Mouse (Mus musculus) kidney, adult 2 months (tissue): ENCODE measurements around the gene Gm26620. TPM values are rescaled to one million over a fixed set of nuclear protein-coding genes. Genes with fewer than 3 reads are reported as not detected.

ENCODE experiments used
- DNase-seq: peaks from one replicate; pipeline ENCODE4 v3.0.0; 2021
- H3K27ac ChIP-seq: fragments of 200-500 bp; 2 replicates; pipeline ENCODE4 v1.5.1; 2012; ENCODE audit warnings: low read depth, low read length, control low read depth, inconsistent platforms; ENCODE audit not compliant: insufficient read depth
- H3K27me3 ChIP-seq: fragments of 200-500 bp; replicated peaks from 2 replicates; pipeline ENCODE4 v1.6.1; 2012; ENCODE audit warnings: mild to moderate bottlenecking, moderate library complexity, low read length, inconsistent platforms; ENCODE audit not compliant: control insufficient read depth, insufficient read depth
- H3K36me3 ChIP-seq: fragments of 200-500 bp; 2 replicates; pipeline ENCODE4 v1.6.1; 2012; ENCODE audit warnings: mild to moderate bottlenecking, moderate library complexity, low read length, inconsistent platforms; ENCODE audit not compliant: control insufficient read depth, insufficient read depth
- H3K4me1 ChIP-seq: fragments of 200-500 bp; 2 replicates; pipeline ENCODE4 v1.6.1; 2011; ENCODE audit warnings: low read length; ENCODE audit not compliant: control insufficient read depth, insufficient read depth
- H3K4me3 ChIP-seq: fragments of 200-500 bp; 2 replicates; pipeline ENCODE4 v1.5.1; 2011; ENCODE audit warnings: mild to moderate bottlenecking, low read depth, low read length, control low read depth; ENCODE audit not compliant: insufficient read depth
- CTCF ChIP-seq: fragments of 200-500 bp; conservative IDR thresholded peaks from 2 replicates; pipeline ENCODE4 v1.5.1; 2011; ENCODE audit warnings: low read depth, mild to moderate bottlenecking, control low read depth, low read length, moderate library complexity, mixed read lengths; ENCODE audit not compliant: insufficient read depth, insufficient read length
- POLR2A ChIP-seq: fragments of 200-500 bp; IDR thresholded peaks from one replicate; pipeline ENCODE4 v1.6.1; 2011; ENCODE audit warnings: low read depth, low read length, control low read depth
- WGBS: fragments of 180-500 bp; shearing (Covaris S2); methylation state at CpG from one replicate; pipeline ENCODE4 v1.1.7; 2018; 5-methylcytosine and 5-hydroxymethylcytosine counted together
- polyA plus RNA-seq: library from polyadenylated mRNA; depleted of rRNA; stranded (reverse); fragments of >200 nt; gene quantifications from 2 replicates; pipeline ENCODE4 v1.2.3, GENCODE M21; 2012; rRNA removed

Gm26620 gene
- polyA plus RNA-seq, 1 experiment = 0.75 TPM

DNA sequence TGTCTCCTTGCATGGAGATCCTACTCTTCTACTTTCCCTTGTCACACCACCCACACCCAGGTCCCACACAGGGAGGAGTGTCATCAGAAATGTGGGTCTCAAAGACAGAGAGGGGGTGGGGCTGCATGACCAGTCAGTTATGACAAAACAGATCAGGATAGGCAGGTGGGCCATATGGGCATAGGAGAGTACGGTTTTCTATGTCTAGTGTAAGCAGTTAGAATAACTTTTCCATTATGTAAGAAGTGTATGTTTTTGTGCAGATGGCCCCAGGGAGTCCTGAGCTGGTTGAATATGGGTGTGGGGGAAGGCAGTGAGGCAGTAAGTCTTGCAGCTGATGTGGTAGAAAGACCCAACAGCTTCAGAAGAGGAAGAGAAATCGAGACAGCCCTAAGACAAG lies 43.6 kb downstream of the Gm26620 start:
- 77% methylated on average over 2 of the region's 2 CpGs for WGBS
- Histone ChIP-seq H3K27me3 (no peaks in the 10 kb centered on the region), H3K27ac (no peak overlapping the region), H3K36me3 (no peaks in the 10 kb centered on the region), H3K4me3 (no peak overlapping the region), H3K4me1 (no peaks in the 10 kb centered on the region)
- TF ChIP-seq CTCF (no peak), POLR2A (no peak)
- DNase-seq = no peak

DNA sequence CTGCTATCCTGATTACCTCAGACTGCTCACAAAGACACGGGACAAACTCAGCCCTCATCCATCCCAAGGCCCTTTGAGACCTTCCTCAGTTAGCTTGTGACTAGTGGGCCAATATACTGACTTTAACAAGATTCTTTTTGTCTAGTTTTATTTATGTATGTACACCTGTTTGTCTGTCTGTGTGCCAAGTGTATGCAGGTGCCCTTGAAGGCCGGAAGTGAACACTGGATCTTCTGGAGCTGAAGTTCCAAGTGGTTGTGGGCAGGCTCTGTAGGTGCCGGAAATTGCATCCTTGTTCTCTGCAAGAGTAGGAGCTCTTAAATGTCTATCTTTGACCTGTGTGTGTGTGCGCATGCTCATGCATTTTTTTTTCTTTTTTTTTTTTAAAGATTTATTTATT lies 44.4 kb downstream of the Gm26620 start:
- 89% methylated on average over 4 of the region's 4 CpGs for WGBS
- Histone ChIP-seq H3K36me3 (no peaks in the 10 kb centered on the region), H3K4me3 (no peak overlapping the region), H3K4me1 (no peaks in the 10 kb centered on the region), H3K27me3 (no peaks in the 10 kb centered on the region), H3K27ac (no peak overlapping the region)
- no peak for TF ChIP-seq POLR2A
- TF ChIP-seq CTCF = no peak
- DNase-seq = no peak

DNA sequence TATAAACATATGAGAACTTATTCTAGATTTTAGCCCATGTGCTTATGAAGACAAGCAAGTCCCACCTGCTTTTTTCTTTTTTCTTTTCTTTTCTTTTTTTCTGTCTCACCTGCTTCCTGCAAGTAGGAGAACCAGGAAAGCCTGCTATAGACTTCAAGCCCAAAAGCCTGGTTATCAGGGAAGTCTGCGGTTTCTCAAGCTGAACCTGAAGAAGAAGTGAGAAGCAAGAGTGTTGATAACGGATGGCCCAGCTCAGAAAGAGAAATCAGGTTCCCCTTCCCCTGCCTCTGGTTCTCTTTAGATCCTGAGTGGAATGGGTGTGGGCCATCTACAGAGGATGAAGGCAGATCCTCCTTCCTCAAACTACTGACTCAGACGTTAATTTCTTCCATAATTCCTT lies 47.2 kb downstream of the Gm26620 start:
- no peaks in the 10 kb centered on the region for H3K4me1 ChIP-seq
- no peak overlapping the region for H3K4me3 ChIP-seq
- 88% methylated on average over 3 of the region's 3 CpGs for WGBS
- TF ChIP-seq CTCF (no peak), POLR2A (no peak)
- H3K36me3 ChIP-seq = no peaks in the 10 kb centered on the region
- no peak for DNase-seq
- no peak overlapping the region for H3K27ac ChIP-seq
- no peaks in the 10 kb centered on the region for H3K27me3 ChIP-seq

DNA sequence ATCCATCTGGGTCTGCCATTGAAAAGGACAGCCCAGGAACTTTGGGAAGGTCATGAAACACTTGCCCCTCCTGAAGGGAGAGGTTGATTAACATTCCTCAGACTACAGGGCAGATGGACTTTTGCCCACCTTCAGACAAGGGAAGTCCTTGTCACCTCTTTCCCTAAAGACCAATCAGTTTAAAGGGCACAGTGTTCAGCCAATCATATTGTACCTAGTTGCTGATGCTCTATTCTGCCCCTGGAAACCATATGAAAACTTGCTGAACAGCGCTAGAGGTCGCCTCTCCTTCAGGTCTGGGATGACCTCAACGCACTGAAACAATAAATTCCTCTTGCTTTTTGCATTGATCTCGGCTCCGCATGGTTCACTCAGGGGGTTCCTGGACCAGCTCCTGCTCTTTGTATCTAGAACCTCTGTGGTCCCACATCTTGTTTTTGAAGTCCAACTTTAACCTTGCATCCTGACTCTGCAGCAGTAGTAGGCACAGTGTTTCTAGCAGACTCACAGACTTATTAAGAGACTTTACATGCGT lies 48.6 kb downstream of the Gm26620 start:
- TF ChIP-seq CTCF (no peak), POLR2A (no peak)
- H3K27me3 ChIP-seq = no peaks in the 10 kb centered on the region
- H3K27ac ChIP-seq = no peak overlapping the region
- no peak overlapping the region for H3K4me3 ChIP-seq
- WGBS = 61% methylated on average over 6 of the region's 6 CpGs
- H3K4me1 ChIP-seq = no peaks in the 10 kb centered on the region
- no peaks in the 10 kb centered on the region for H3K36me3 ChIP-seq
- no peak for DNase-seq

DNA sequence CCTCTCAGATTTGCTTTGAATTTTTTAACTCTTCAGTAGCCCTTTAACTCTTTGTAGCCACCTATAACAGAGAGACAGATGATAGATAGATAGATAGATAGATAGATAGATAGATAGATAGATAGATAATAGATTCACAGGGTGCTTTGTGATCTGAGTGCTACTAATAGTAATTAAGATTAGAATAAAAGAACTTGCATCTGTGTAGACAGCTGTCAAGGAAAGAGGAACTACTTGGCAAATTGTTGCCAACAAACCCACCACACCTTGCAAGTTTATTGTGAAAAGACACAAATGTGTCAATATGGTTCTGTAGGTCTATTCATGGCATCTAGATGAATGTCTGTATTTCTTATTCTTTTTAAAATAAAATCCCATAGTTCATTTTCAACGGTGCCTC lies 49.1 kb downstream of the Gm26620 start:
- WGBS = 82% methylated on average over 1 of the region's 1 CpGs
- no peak for DNase-seq
- no peaks in the 10 kb centered on the region for H3K36me3 ChIP-seq
- no peak overlapping the region for H3K4me3 ChIP-seq
- H3K4me1 ChIP-seq = no peaks in the 10 kb centered on the region
- no peaks in the 10 kb centered on the region for H3K27me3 ChIP-seq
- no peak for TF ChIP-seq POLR2A
- TF ChIP-seq CTCF = no peak
- H3K27ac ChIP-seq = no peak overlapping the region

DNA sequence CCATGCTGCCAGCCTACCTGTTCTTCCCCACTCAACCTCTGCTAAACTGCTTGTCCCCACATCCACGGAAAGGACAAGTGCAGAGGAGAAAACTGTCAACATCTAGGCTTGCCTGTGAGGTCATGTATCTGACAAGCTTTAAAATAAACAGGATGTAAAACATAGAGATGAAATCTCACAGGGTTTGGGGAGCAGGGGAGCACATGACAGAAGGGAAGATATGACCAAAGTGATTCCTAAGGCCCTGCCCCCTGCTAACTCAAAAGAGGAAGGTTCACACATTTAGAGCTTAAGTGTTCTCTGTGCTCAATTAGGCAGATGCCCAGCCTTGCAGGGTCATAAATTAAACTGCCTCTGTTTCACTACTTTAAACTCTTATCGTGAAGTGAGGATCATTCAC lies 49.5 kb downstream of the Gm26620 start:
- no peak for DNase-seq
- Histone ChIP-seq H3K4me3 (no peak overlapping the region), H3K36me3 (no peaks in the 10 kb centered on the region), H3K27me3 (no peaks in the 10 kb centered on the region), H3K4me1 (no peaks in the 10 kb centered on the region), H3K27ac (no peak overlapping the region)
- WGBS = 31% methylated on average over 2 of the region's 2 CpGs
- no peak for TF ChIP-seq CTCF
- no peak for TF ChIP-seq POLR2A

Other genes starting within 250 kb of the Gm26620 start
- 4.2 and 5.4 TPM in 2 replicates for gene Olfml2b, start 240.5 kb upstream of the Gm26620 start, polyA plus RNA-seq
- 15.4 and 16.4 TPM in 2 replicates for gene Atf6, start 17.3 kb upstream of the Gm26620 start, polyA plus RNA-seq
- 13.8 and 18.8 TPM in 2 replicates for gene Dusp12, start 475 bp downstream of the Gm26620 start, polyA plus RNA-seq
- 0.31 and 0.54 TPM in 2 replicates for gene Fcrlb, start 27.9 kb downstream of the Gm26620 start, polyA plus RNA-seq
- 0.71 and 6.4 TPM in 2 replicates for gene Fcrla, start 42.5 kb downstream of the Gm26620 start, polyA plus RNA-seq
- gene Fcgr2b, start 91.5 kb downstream of the Gm26620 start, polyA plus RNA-seq = 61.7 and 64.6 TPM in 2 replicates
- 3.3 and 3.7 TPM in 2 replicates for gene Fcgr4, start 133.9 kb downstream of the Gm26620 start, polyA plus RNA-seq
- 4.8 and 6.4 TPM in 2 replicates for gene Fcgr3, start 179.9 kb downstream of the Gm26620 start, polyA plus RNA-seq
- 15.6 and 16.7 TPM in 2 replicates for gene Cfap126, start 228.9 kb downstream of the Gm26620 start, polyA plus RNA-seq